Mouse (Mus musculus) naive thymus-derived CD4-positive, alpha-beta T cell, adult 2 months (primary cell): ENCODE measurements around the gene Lyzl4.

ENCODE experiments used
- DNase-seq: peaks from one replicate; pipeline ENCODE4 v3.0.0-alpha.2; 2011; ENCODE audit warnings: low read depth

Gene Lyzl4

GRCm38 (mm10) chr9:121653668-121654067 is 11.8 kb upstream of the Lyzl4 start:
- DNase-seq = no peak

GRCm38 (mm10) chr9:121647026-121647425 is 5.1 kb upstream of the Lyzl4 start:
- peak; percentile 66 for DNase-seq

- no peak for DNase-seq
These were observed 3.0 kb upstream of the Lyzl4 start for GRCm38 (mm10) chr9:121644855-121645254.

GRCm38 (mm10) chr9:121642401-121643181 is 695 bp upstream of the Lyzl4 start, which contains the start of gene Vipr1:
Gene Vipr1 (plus strand): TSS chr9:121642716.
- peak; percentile 95 for DNase-seq

GRCm38 (mm10) chr9:121641235-121641915 is 521 bp downstream of the Lyzl4 start:
- DNase-seq = peak; percentile 54

- DNase-seq = no peak
These were observed 2.1 kb downstream of the Lyzl4 start for GRCm38 (mm10) chr9:121639790-121640189.

GRCm38 (mm10) chr9:121635835-121636576 is 5.9 kb downstream of the Lyzl4 start:
- no peak for DNase-seq

- DNase-seq = no peak
These were observed 8.6 kb downstream of the Lyzl4 start for GRCm38 (mm10) chr9:121633306-121633705.

GRCm38 (mm10) chr9:121632891-121633290 is 9.0 kb downstream of the Lyzl4 start:
- no peak for DNase-seq

GRCm38 (mm10) chr9:121631946-121632345 is 9.9 kb downstream of the Lyzl4 start:
- no peak for DNase-seq

- DNase-seq = no peak
These were observed 11.3 kb downstream of the Lyzl4 start for GRCm38 (mm10) chr9:121630627-121631026.

- DNase-seq = no peak
These were observed 17.0 kb downstream of the Lyzl4 start for GRCm38 (mm10) chr9:121624920-121625319.

- no peak for DNase-seq
These were observed 18.7 kb downstream of the Lyzl4 start for GRCm38 (mm10) chr9:121623235-121623634.

GRCm38 (mm10) chr9:121619441-121619840 is 22.5 kb downstream of the Lyzl4 start:
- DNase-seq = no peak

- peak; percentile 66 for DNase-seq
These were observed 25.4 kb downstream of the Lyzl4 start for GRCm38 (mm10) chr9:121616471-121616870.

- DNase-seq = no peak
These were observed 27.6 kb downstream of the Lyzl4 start for GRCm38 (mm10) chr9:121614241-121614757.

GRCm38 (mm10) chr9:121613192-121613591 is 28.7 kb downstream of the Lyzl4 start:
- DNase-seq = no peak

GRCm38 (mm10) chr9:121609381-121609780 is 32.5 kb downstream of the Lyzl4 start:
- DNase-seq = no peak

- DNase-seq = no peak
These were observed 35.3 kb downstream of the Lyzl4 start for GRCm38 (mm10) chr9:121606498-121607096.

- peak; percentile 82 for DNase-seq
These were observed 36.2 kb downstream of the Lyzl4 start for GRCm38 (mm10) chr9:121605414-121606278.

GRCm38 (mm10) chr9:121602381-121602780 is 39.5 kb downstream of the Lyzl4 start:
- peak; percentile 68 for DNase-seq
